Mouse (Mus musculus) intestine, embryonic 15.5 days (tissue): ENCODE data around the gene Cyp2u1. TPM values are rescaled to one million over a fixed set of nuclear protein-coding genes. Genes with fewer than 3 reads are reported as not detected.
A peak's percentile ranks its signal among the peaks of the same experiment; 100 is the strongest.
"Not testable (repeated sequence)": the region's sequence is repeated elsewhere in the genome, so short reads cannot be mapped to it uniquely, and the experiment has no call there.

Experiments used
- ATAC-seq: fragments of 200-750 bp; cut with Nextera tagmentation; 2 replicates; pipeline ENCODE4 v1.8.0; 2017; ENCODE audit warnings: moderate TSS enrichment, moderate library complexity
- H3K27ac ChIP-seq: fragments of 300-500 bp; sonication (generic); 2 replicates; pipeline ENCODE4 v1.5.1; 2015; ENCODE audit warnings: mild to moderate bottlenecking, inconsistent platforms
- H3K27me3 ChIP-seq: fragments of 300-500 bp; sonication (generic); replicated peaks from 2 replicates; pipeline ENCODE4 v1.6.1; 2015; ENCODE audit warnings: inconsistent platforms
- H3K36me3 ChIP-seq: fragments of 300-500 bp; sonication (generic); 2 replicates; pipeline ENCODE4 v1.6.1; 2015; ENCODE audit warnings: inconsistent platforms
- H3K4me1 ChIP-seq: fragments of 300-500 bp; sonication (generic); replicated peaks from 2 replicates; pipeline ENCODE4 v1.6.1; 2015; ENCODE audit warnings: inconsistent platforms
- H3K4me2 ChIP-seq: fragments of 300-500 bp; sonication (generic); replicated peaks from 2 replicates; pipeline ENCODE4 v1.6.1; 2015; ENCODE audit warnings: mild to moderate bottlenecking, inconsistent platforms
- H3K4me3 ChIP-seq: fragments of 300-500 bp; sonication (generic); replicated peaks from 2 replicates; pipeline ENCODE4 v1.5.1; 2015; ENCODE audit warnings: inconsistent platforms
- H3K9ac ChIP-seq: fragments of 300-500 bp; sonication (generic); 2 replicates; pipeline ENCODE4 v1.6.1; 2015; ENCODE audit warnings: inconsistent platforms
- H3K9me3 ChIP-seq: fragments of 300-500 bp; sonication (generic); 2 replicates; pipeline ENCODE4 v1.6.1; 2016; ENCODE audit warnings: inconsistent platforms
- WGBS: fragments of 180-500 bp; shearing (Covaris S2); methylation state at CpG from one replicate; pipeline ENCODE4 v1.1.7; 2015; 5-methylcytosine and 5-hydroxymethylcytosine counted together
- polyA plus RNA-seq: library from polyadenylated mRNA; unstranded; fragments of >200 nt; fragmentation: Nextera tagmentation; extraction: Ambion mirVana; gene quantifications from 2 replicates; pipeline ENCODE4 v1.2.1, GENCODE M21; 2015

Gene Cyp2u1
- 6.4 and 7.7 TPM in 2 replicates for polyA plus RNA-seq

DNA sequence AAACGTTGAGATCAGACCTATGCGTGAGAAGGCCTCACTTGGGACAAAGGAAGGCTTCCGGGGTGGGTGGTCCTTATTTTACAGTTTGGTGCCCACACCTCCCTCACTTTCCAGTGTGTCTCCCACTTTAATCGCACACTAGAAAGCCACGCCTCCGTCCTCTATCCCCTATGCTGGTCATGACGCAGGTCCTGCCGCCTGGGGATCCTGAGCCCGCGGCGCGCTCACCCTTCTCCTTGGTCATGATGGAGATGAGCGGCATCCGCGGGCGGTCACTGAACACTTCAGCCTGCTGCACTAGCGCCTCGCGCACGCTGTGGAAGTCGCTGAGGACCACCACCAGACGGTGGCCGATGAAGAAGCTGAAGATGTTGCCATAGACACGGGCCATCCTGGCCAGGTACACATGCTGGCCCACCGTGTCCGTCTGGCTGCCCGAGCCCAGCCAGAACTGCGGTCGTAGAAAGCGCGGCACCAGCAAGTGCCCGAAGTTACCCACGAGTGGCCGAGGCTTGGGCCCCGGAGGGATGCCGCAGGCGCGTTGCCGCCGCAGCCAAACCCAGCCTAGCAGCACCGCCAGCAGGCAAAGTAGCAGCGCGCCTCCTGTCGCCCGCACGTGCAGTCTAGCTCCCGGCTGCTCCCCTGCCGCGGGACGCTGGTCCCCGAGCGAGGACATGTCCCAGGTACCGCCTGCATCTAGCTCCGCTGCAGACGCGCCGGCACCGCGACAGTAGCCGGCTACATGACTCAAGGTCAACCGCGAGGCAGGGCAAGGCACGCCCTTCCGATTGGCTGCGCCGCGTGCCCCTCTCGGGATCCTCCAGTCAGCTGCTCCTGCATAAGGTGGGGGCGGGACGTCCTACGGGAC lies at the start of gene Cyp2u1:
Gene Cyp2u1 (minus strand): TSS at position 776 of the 868 bp plus-strand sequence.
- WGBS: under 1% methylated on average over 71 of the region's 71 CpGs
- peak; percentile 96 for ATAC-seq
- Histone ChIP-seq H3K9me3 (no peaks in the 10 kb centered on the region), H3K27me3 (no peaks in the 10 kb centered on the region), H3K4me3 (peak within 1 kb of the TSS; percentile 72), H3K4me1 (no peaks in the 10 kb centered on the region), H3K4me2 (peak within 1 kb of the TSS; percentile 93), H3K27ac (peak within 1 kb of the TSS; percentile 46), H3K36me3 (no peaks in the 10 kb centered on the region), H3K9ac (peak within 1 kb of the TSS; percentile 57)

DNA sequence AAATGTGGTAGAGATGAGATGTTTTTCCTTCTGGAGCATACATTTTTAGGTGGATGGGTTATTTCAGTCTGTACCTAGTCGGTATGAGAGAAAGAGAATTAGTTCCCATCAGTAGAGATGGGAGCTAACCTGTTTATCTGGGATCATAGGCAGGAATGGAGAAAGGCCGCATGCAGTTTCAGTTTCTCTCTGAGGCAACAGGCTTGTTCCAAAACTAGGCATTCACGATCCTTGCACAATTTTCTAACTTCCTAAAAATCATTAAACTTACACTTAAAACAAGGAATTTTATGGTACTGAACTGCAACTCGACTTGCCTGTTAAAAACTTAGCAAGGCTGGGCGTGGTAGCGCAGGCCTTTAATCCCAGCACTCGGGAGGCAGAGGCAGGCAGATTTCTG lies 47.5 kb upstream of the Cyp2u1 start:
- H3K9ac ChIP-seq: no peak overlapping the region
- H3K27ac ChIP-seq: no peak overlapping the region
- H3K4me2 ChIP-seq: no peak overlapping the region
- H3K9me3 ChIP-seq: no peaks in the 10 kb centered on the region
- no peaks in the 10 kb centered on the region for H3K4me1 ChIP-seq
- no peak overlapping the region for H3K4me3 ChIP-seq
- no peaks in the 10 kb centered on the region for H3K36me3 ChIP-seq
- H3K27me3 ChIP-seq: no peaks in the 10 kb centered on the region
- WGBS: 83% methylated on average over 7 of the region's 7 CpGs
- ATAC-seq: no peak

DNA sequence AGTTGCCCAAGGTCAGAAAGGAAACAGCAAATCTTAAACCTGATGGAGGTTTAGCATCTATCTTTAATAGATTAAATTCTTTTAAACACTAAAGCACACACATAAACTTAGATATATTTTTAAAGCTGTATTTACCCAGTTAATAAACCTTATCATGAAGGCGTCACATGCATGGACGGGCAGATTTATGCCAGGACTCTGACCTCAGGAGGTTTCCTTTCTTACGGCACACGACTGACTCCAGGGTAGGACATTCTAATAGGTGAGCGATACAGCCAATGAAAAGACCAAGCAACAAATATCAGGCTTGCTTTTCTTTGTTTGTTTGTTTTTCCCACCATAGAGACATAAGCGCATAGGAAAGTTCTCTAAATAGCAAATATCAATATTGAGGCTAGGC lies 46.0 kb upstream of the Cyp2u1 start:
- H3K4me2 ChIP-seq: peak overlapping the region; percentile 34; the same call in 1 of the 2 replicates
- H3K4me3 ChIP-seq: no peak overlapping the region
- no peaks in the 10 kb centered on the region for H3K9me3 ChIP-seq
- H3K27me3 ChIP-seq: no peaks in the 10 kb centered on the region
- peak overlapping the region; percentile 78; the same call in 1 of the 2 replicates for H3K27ac ChIP-seq
- H3K9ac ChIP-seq: no peak overlapping the region
- peak; percentile 77 for ATAC-seq
- H3K4me1 ChIP-seq: no peaks in the 10 kb centered on the region
- H3K36me3 ChIP-seq: no peaks in the 10 kb centered on the region
- WGBS: 60% methylated on average over 6 of the region's 6 CpGs

- no peak overlapping the region for H3K4me3 ChIP-seq
- ATAC-seq: peak; percentile 42
- no peaks in the 10 kb centered on the region for H3K4me1 ChIP-seq
- H3K4me2 ChIP-seq: peak overlapping the region; percentile 34; the same call in 1 of the 2 replicates
- WGBS: 63% methylated on average over 3 of the region's 3 CpGs
- H3K27ac ChIP-seq: peak overlapping the region; percentile 78
- H3K9ac ChIP-seq: no peak overlapping the region
- no peaks in the 10 kb centered on the region for H3K9me3 ChIP-seq
- H3K27me3 ChIP-seq: no peaks in the 10 kb centered on the region
- H3K36me3 ChIP-seq: no peaks in the 10 kb centered on the region
Measured at GRCm38 (mm10) chr3:131348579-131348950, 45.5 kb upstream of the Cyp2u1 start.

DNA sequence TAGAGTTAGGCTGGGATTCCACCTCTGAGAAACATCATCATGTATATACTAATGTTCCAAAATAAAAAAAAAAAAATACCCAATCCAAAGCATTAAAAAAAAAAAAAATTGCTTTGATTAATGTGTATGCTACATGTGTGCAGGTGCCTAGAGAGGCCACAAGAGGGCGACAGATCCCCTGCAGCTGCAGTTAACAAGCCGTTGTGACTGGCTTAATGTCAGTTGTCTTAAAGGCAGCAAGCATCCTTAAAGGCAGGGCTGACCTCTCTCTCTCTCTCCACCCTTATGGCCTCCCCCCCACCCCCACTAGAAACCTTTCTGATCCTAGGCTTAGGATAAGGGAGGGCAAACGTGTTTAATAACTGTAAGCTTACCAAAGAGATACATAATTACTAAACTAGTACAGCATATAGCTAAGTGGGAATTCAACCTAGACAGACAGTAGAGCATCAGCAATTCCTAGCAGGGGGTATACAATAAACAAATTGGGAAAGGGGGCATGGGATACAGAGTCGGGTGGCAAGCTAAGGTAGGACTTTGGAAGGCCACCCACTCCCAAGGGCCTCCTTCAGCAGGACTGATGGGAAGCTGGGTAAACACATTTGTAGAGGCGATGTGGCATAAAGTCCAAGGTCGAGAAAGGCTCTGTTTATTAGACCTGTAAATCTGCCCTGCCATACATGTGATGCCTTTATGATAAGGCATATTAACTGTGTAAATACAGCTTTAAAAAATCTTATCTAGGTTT lies 45.0 kb upstream of the Cyp2u1 start:
- no peak overlapping the region for H3K4me3 ChIP-seq

GRCm38 (mm10) chr3:131345903-131346302 lies 42.9 kb upstream of the Cyp2u1 start:
- no peaks in the 10 kb centered on the region for H3K36me3 ChIP-seq
- H3K9me3 ChIP-seq: no peaks in the 10 kb centered on the region
- no peaks in the 10 kb centered on the region; the same call in 1 of the 2 replicates for H3K4me1 ChIP-seq
- 94% methylated on average over 6 of the region's 6 CpGs for WGBS
- H3K9ac ChIP-seq: no peak overlapping the region
- no peaks in the 10 kb centered on the region for H3K27me3 ChIP-seq
- no peak overlapping the region for H3K27ac ChIP-seq
- H3K4me3 ChIP-seq: no peak overlapping the region
- no peak overlapping the region for H3K4me2 ChIP-seq
- no peak for ATAC-seq

More for the DNA sequence above, 45.0 kb upstream of the Cyp2u1 start:
- Histone ChIP-seq H3K27ac (peak overlapping the region; percentile 62), H3K4me2 (0 out of 2 replicates have a peak overlapping the region, but pooled peaks have one; percentile 24), H3K9me3 (no peaks in the 10 kb centered on the region), H3K27me3 (no peaks in the 10 kb centered on the region), H3K4me1 (no peaks in the 10 kb centered on the region; the same call in 1 of the 2 replicates), H3K36me3 (no peaks in the 10 kb centered on the region), H3K9ac (no peak overlapping the region)
- 45% methylated on average over 6 of the region's 6 CpGs for WGBS
- peak; percentile 93 for ATAC-seq

- H3K4me1 ChIP-seq: no peaks in the 10 kb centered on the region; the same call in 1 of the 2 replicates
- no peaks in the 10 kb centered on the region for H3K36me3 ChIP-seq
- H3K4me2 ChIP-seq: no peak overlapping the region
- no peaks in the 10 kb centered on the region for H3K27me3 ChIP-seq
- H3K9me3 ChIP-seq: no peaks in the 10 kb centered on the region
- H3K27ac ChIP-seq: no peak overlapping the region
- WGBS: 79% methylated on average over 6 of the region's 6 CpGs
- no peak overlapping the region for H3K4me3 ChIP-seq
- no peak for ATAC-seq
- no peak overlapping the region for H3K9ac ChIP-seq
Measured at GRCm38 (mm10) chr3:131343311-131343710, 40.3 kb upstream of the Cyp2u1 start.

DNA sequence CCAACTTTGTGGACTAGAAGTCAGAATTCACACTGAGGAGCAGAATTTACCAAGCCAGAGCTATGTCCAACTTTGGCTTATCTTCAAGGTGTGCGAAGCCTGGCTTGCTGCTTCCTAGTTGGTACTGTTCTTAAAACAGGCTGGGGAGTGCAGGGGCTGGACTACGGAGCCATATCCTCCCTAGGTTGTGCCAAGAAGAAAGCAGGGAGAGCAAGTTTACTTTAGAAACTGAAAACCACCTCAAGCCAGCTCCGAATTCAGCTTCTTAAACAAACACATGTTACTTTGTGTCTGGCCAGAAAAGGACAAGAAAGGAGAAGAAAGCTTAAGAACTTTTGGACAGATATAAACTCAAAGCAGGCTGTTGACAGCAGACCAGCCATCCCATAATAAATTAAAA lies 37.9 kb upstream of the Cyp2u1 start:
- Histone ChIP-seq H3K9ac (no peak overlapping the region), H3K36me3 (no peaks in the 10 kb centered on the region)
- ATAC-seq: no peak

GRCm38 (mm10) chr3:131339280-131339679 lies 36.3 kb upstream of the Cyp2u1 start:
- no peaks in the 10 kb centered on the region for H3K36me3 ChIP-seq
- no peak overlapping the region for H3K9ac ChIP-seq
- H3K4me1 ChIP-seq: peaks cover 11% of the 10 kb centered on the region
- no peak for ATAC-seq
- H3K4me3 ChIP-seq: no peak overlapping the region
- WGBS: 79% methylated on average over 4 of the region's 4 CpGs
- H3K9me3 ChIP-seq: no peaks in the 10 kb centered on the region
- H3K4me2 ChIP-seq: no peak overlapping the region
- no peaks in the 10 kb centered on the region for H3K27me3 ChIP-seq
- no peak overlapping the region for H3K27ac ChIP-seq

More for the DNA sequence above, 37.9 kb upstream of the Cyp2u1 start:
- Histone ChIP-seq H3K4me3 (no peak overlapping the region), H3K9me3 (no peaks in the 10 kb centered on the region), H3K4me1 (no peaks in the 10 kb centered on the region; the same call in 1 of the 2 replicates), H3K27me3 (no peaks in the 10 kb centered on the region), H3K27ac (no peak overlapping the region), H3K4me2 (no peak overlapping the region)
- WGBS: 45% methylated on average over 3 of the region's 3 CpGs

- not testable (repeated sequence) for H3K27ac ChIP-seq, H3K4me3 ChIP-seq, H3K9me3 ChIP-seq, H3K36me3 ChIP-seq, H3K4me2 ChIP-seq, H3K27me3 ChIP-seq, ATAC-seq, H3K9ac ChIP-seq
- WGBS: 97% methylated on average over 7 of the region's 7 CpGs
- H3K4me1 ChIP-seq: peaks cover 15% of the 10 kb centered on the region
Measured at GRCm38 (mm10) chr3:131337749-131338148, 34.7 kb upstream of the Cyp2u1 start.

DNA sequence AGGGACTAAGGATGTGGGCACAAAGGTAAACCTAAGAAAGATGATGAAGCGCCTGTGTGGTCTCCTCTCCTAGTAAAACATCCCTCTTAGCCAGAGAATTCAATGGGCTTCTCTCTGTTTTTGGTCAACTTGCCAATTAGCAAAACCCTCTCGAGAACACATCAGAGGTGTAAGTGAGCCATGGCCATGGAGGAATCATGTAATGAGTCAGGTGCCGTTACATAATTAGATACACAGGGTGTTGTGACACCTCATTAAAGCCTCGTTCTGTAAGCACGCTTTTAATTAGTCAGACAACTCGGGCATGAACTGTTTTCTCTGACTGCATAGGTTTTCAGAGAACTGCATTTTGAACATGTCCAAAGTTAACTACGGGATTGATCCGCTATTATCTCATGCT lies 33.6 kb upstream of the Cyp2u1 start:
- peaks cover 15% of the 10 kb centered on the region for H3K4me1 ChIP-seq
- WGBS: 87% methylated on average over 8 of the region's 8 CpGs

GRCm38 (mm10) chr3:131335117-131335547 lies 32.1 kb upstream of the Cyp2u1 start:
- ATAC-seq: peak; percentile 72
- no peaks in the 10 kb centered on the region for H3K9me3 ChIP-seq
- no peak overlapping the region for H3K9ac ChIP-seq
- peak overlapping the region; percentile 45 for H3K4me2 ChIP-seq
- 53% methylated on average over 8 of the region's 8 CpGs for WGBS
- H3K27ac ChIP-seq: 0 out of 2 replicates have a peak overlapping the region, but pooled peaks have one; percentile 2
- H3K27me3 ChIP-seq: no peaks in the 10 kb centered on the region
- peaks cover 15% of the 10 kb centered on the region for H3K4me1 ChIP-seq
- no peak overlapping the region for H3K4me3 ChIP-seq
- H3K36me3 ChIP-seq: no peaks in the 10 kb centered on the region

More for the DNA sequence above, 33.6 kb upstream of the Cyp2u1 start:
- ATAC-seq: no peak
- no peak overlapping the region for H3K9ac ChIP-seq
- H3K36me3 ChIP-seq: no peaks in the 10 kb centered on the region
- H3K9me3 ChIP-seq: no peaks in the 10 kb centered on the region
- H3K27me3 ChIP-seq: no peaks in the 10 kb centered on the region
- no peak overlapping the region for H3K4me2 ChIP-seq
- no peak overlapping the region for H3K27ac ChIP-seq
- no peak overlapping the region for H3K4me3 ChIP-seq
